Mouse (Mus musculus): ENCODE data around the gene Myo1e.

DNA sequence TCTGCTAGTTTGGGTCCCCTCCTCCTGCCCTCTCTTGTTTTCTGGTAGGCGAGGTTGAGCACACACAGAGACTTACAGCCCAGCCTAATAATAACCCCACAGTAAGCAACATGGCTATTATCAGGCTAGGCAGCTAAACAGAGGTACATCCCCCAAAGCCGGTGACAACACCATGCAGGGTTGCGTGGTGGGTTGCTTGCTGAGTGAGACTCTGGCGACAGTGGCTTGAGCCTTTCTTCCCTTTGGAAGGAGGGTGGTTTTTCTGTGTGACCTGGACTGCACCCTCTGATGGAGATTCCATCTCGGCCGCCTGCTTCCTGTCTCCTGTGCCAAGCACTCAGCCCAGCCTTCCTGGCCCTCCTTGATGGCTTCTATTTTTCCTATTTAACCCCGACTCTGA is 56.6 kb downstream of the Myo1e start:
- TF ChIP-seq CTCF (IDR thresholded peaks at IDR 0.05; ENCODE audit: low read depth, low read length): no peak
- no peak for TF ChIP-seq POLR2A (IDR thresholded peaks at IDR 0.05; ENCODE audit: borderline replicate concordance, low read depth, low read length)

Data from bone marrow macrophage, adult 2 months (primary cell).